Mouse (Mus musculus) brain, embryonic 14.5 days (tissue): ENCODE results near the gene Sod1.

Experiments
- CTCF ChIP-seq: fragments of 200-500 bp; IDR thresholded peaks from 2 replicates; pipeline ENCODE4 v1.5.1; 2012; ENCODE audit warnings: inconsistent platforms, mild to moderate bottlenecking, moderate library complexity, borderline replicate concordance; ENCODE audit not compliant: insufficient read depth, insufficient read length; ENCODE audit errors: extremely low read depth
- POLR2A ChIP-seq: fragments of 200-500 bp; IDR thresholded peaks from 2 replicates; pipeline ENCODE4 v1.6.1; 2012; ENCODE audit warnings: mild to moderate bottlenecking, inconsistent platforms, borderline replicate concordance; ENCODE audit not compliant: poor library complexity, insufficient read depth, insufficient read length, severe bottlenecking; ENCODE audit errors: extremely low read depth

GRCm38 (mm10) chr16:90203226-90203962 lies 17.2 kb upstream of the Sod1 start:
- TF ChIP-seq CTCF (no peak), POLR2A (no peak)
